Mouse (Mus musculus) megakaryocyte, embryonic 14.5 days (primary cell): ENCODE data around the gene Med29.

Experiments
- FLI1 ChIP-seq: IDR thresholded peaks from 2 replicates; pipeline ENCODE4 v1.6.1; 2012; ENCODE audit warnings: low read length, inconsistent platforms, mixed read lengths
- GATA1 ChIP-seq: IDR thresholded peaks from 3 replicates; pipeline ENCODE4 v1.6.1; 2012; ENCODE audit warnings: mixed read lengths, low read length, inconsistent platforms, borderline replicate concordance

DNA sequence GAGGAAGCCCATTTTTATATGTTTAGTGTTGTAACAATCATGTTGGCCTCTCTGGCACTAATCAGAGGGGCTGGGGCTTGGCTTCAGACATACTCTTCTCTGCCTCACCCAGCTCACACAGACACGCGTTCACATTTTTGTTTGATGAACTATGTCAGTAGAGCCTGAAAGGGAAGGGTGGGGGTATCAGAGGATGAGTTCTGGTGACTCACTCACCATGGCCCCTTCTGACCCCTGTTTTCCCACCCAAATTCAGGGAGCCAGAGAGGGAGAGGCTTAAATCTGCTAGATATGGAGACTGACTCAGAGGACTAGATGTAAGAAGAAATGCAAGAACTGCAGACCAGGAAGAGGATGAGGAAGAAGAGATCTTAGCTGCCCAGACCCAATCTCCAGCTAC is 26.9 kb upstream of the Med29 start:
- no peak for TF ChIP-seq GATA1
- TF ChIP-seq FLI1 = no peak
